Comparison of ENCODE assay signal across 13 mouse cellular contexts in the genomic region with DNA sequence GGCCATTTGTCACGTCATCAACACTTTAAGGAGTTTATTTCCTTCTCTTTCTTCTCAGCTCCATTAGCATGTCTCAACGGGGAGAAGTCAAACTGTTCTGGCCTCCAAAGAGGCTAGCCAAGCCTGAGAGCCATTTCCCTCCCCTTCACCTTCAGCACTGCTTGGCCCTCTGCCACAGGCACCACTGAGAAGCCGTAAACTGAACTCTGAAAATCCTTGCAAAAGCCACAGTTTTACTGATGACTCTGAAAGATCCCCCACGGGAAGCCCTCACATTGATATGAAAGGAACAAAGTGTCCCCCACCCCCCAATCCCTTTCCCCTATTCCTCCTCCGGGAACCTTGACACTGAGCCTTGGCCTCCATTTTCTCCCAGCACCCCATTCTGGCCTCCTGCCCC.
DNase-seq lines count a peak whose midpoint lies in the region; ATAC-seq and TF ChIP-seq lines count a peak whose summit lies in the region.
"Had no signal": no experiment of that assay in that cellular context is flagged by ENCODE, and none has a peak within 500 bp of the region (broad histone marks: within the 10 kb centered on the region; RNA-seq: fewer than 3 reads in every experiment).

No protein-coding gene starts in this region.

- TF ChIP-seq CTCF in gastrocnemius, adult 2 months (IDR thresholded peaks at IDR 0.05) = no peak

- DNase-seq in gastrocnemius, adult 2 months = peak; percentile 50
- DNase-seq in gastrocnemius, adult 8-10 months (ENCODE audit: low spot score in 2 of 2) = no peak
- DNase-seq in urinary bladder, postnatal 14 days (ENCODE audit: low spot score) = peak; percentile 54
- no peak for DNase-seq in urinary bladder, adult 2 months (ENCODE audit: low spot score)
- peak; percentile 50 to 53 for DNase-seq in kidney, postnatal 4 days
- DNase-seq in testis, postnatal 10 days (ENCODE audit: low spot score) = peak; percentile 86
- no peak for DNase-seq in embryo, embryonic 11 days
- DNase-seq: B cell, adult 2 months had no signal

- ATAC-seq in granulocyte monocyte progenitor cell, adult 5-6 weeks (replicated peaks; ENCODE audit: poor library complexity, severe bottlenecking) = no peak
- ATAC-seq: forebrain, embryonic 14.5 days; midbrain, embryonic 16.5 days had no signal

- intact Hi-C loops in gastrocnemius, adult 2 months (cut with DNase I) = no loop called here

- no peak overlapping the region for H3K4me3 ChIP-seq in gastrocnemius, adult 2 months
- H3K4me3 ChIP-seq: liver, embryonic 15.5 days; stomach, embryonic 15.5 days had no signal

- H3K27ac ChIP-seq in gastrocnemius, adult 2 months = no peak overlapping the region
- H3K27ac ChIP-seq: liver, embryonic 15.5 days; stomach, embryonic 15.5 days had no signal

Comparison
In these comparisons a context has a peak if more than half of its experiments do, and no peak if none do; other contexts are left out.
1. DNase-seq: peak in gastrocnemius, adult 2 months (single experiment), urinary bladder, postnatal 14 days (single experiment), kidney, postnatal 4 days (2 of 2) and testis, postnatal 10 days (single experiment); none in gastrocnemius, adult 8-10 months (0 of 2), urinary bladder, adult 2 months (single experiment) and embryo, embryonic 11 days (single experiment).